Mouse (Mus musculus): Measurements from ENCODE around the gene Vmn1r227.

Gene Vmn1r227

GRCm38 (mm10) chr17:20729543-20729942, at the start of gene Vmn1r227:
Gene Vmn1r227 (plus strand): TSS chr17:20729843.
- DNase-seq = no peak

- DNase-seq = no peak
These were observed 47.1 kb upstream of the Vmn1r227 start, which contains the start of gene Vmn1r226 for GRCm38 (mm10) chr17:20682543-20682942. Gene Vmn1r226 (plus strand): TSS chr17:20682843.

GRCm38 (mm10) chr17:20786057-20786456, 56.4 kb downstream of the Vmn1r227 start, which contains the start of gene Vmn1r228:
Gene Vmn1r228 (minus strand): TSS chr17:20786157.
- DNase-seq = no peak
